Mouse (Mus musculus) kidney, adult 11 months (tissue): ENCODE results near the gene Rbfox3.

ENCODE experiments used
- DNase-seq: peaks from one replicate; pipeline ENCODE4 v3.0.0; 2022

Gene Rbfox3

DNA sequence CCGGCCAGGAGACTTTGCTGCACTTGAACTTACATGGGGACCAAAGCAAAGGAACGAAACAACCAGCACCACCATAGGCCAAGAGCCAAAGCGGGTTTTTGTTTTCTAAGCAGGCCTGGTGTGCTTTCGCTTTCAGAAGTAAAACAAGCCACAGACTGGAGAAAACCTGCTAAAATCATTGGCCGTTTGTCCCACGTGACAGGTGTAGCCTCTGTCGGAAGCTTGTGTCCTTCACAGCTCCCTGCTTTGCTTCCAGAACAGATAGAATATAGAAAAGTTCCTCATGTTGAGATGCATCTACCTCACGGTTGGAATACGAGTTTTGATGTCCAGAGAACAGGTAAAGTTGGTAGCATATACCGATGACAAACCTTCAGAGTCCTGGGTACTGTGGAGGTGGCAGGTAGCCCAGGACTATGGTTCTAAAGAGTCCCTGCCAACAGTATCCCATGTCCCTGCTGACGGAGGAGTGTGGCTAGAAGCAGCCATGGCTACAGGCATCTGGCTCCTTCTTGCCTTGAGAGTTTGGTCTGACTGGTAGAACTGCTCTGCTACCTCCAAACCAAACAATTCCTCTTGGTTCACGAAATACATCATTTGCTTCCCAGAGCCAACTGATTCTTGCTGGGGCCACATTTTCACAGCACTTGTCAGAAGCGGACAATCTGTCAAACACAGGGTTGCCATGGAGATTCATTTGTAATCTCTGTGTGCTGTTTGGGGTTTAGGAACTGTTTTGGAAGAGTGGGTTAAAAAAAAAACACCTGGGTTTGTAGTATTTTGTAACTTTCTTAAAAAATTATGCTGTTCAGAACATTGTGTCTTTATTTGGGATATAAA, 258.8 kb downstream of the Rbfox3 start:
- no peak for DNase-seq

DNA sequence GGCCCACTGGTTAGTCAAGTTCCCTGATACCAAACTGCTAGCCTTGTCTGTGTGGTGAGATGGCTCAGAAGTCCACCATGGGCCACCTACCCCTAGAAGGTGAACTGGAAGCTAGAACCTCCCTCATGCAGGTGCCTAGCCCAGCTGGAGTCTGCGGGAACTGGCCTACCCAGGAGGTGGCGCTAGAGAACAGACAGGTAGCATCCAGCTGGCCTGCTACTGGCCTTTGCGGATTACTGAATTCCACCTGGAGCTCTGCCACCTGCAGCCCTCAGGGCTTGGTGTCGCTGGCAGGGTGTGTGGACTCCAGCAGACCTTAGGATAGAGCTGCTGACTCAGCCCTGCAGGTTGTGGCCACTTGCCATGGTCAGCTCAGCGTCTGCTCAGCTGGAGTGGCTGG, 263.0 kb downstream of the Rbfox3 start:
- DNase-seq, result peak; percentile 75

DNA sequence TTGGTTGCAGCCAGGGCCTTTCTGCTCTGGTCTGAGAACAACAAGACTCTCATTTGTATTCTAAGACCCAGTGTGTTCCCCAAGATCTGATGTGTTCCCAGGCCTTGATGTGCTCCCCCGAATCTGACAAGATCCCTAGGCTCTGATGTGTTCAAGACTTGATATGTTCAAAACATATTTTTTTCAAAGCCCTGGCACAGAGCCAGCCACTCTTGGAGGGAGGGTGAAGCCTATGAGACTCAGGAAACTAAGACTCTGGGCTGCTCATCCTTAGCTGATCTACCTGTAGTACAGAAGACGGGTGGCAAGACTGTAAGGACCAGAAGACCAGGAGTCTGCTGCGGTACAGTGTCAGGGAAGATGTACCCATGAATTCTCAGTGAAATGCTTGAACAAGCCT, 264.5 kb downstream of the Rbfox3 start:
- no peak for DNase-seq

DNA sequence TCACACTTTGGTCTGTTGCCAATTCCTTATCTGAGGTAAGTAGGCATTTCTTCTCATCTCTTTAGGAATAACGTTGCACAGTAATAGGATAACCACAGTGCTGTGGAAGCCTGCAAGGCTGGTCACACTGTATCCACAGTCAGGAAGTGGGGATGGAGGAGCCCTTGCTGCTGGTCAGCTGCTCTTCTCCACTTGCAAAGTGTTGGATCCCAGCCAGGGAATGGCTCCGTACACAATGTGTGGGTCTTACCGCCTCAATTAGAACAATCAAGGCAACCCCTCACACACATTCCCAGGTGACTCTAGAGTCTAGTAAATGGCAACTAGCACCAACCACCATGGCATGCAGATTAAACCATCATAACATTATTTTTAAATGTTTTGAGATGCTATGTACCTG, 266.2 kb downstream of the Rbfox3 start:
- no peak for DNase-seq

- DNase-seq, result no peak
Observed at GRCm38 (mm10) chr11:118640706-118641105, 270.7 kb downstream of the Rbfox3 start.

DNA sequence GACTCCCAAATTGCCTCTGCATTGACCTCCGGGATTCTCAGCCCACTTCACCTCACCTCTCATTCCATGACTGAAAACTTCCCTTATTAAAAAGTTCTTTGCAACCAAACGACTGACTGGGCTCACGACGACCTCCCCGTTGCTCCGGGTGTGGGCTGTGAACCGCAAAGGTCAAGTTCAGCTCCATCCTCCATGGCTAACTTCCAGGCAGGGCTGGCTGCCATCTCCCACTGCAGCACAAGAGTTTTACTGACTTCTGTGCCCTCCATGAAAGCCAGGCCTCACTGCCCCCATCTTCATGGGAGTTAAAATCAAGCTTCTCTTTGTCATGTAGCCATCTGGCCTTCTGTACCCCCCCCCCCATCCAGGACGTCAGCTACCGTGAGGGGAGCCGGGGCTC, 273.7 kb downstream of the Rbfox3 start:
- DNase-seq, result peak; percentile 5

DNA sequence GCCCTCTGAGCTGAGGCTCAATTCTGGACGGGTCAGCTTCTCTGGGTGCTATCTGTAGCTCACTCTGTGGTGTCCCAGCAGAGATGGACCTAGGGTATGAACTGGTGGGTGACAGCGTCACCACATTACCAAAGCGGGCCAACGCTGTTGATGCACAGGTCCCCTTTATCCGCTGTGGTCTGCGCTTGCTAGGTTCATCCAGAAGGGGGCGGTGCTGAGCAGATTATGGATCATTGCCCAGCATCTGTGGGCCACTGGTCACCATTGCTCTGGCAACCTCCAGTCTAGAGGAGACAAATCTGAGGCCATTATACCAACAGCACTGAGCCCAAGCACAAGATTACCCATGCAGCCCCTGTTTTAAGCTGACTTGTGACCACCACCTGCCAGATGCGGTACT, 276.8 kb downstream of the Rbfox3 start:
- DNase-seq, result no peak

DNA sequence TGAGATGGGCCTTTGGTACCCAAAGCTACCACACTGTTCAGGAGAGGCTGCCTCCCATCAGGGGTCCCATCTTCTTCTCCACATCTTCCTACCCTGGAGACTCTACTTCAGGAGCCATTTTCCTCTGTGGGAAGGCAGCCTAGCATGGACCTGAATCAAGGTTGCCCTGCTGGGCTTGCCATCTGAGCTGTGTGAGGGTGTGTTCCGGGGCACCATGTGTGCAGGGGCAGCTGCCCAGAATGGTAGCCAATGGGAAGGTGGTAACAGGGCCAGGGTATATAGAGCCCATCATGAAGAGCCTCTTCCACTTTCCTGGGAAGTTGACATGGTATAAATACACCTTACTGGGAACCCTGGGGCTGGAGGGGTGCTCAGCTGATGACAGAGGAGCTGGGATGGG, 281.7 kb downstream of the Rbfox3 start:
- DNase-seq, result no peak

DNA sequence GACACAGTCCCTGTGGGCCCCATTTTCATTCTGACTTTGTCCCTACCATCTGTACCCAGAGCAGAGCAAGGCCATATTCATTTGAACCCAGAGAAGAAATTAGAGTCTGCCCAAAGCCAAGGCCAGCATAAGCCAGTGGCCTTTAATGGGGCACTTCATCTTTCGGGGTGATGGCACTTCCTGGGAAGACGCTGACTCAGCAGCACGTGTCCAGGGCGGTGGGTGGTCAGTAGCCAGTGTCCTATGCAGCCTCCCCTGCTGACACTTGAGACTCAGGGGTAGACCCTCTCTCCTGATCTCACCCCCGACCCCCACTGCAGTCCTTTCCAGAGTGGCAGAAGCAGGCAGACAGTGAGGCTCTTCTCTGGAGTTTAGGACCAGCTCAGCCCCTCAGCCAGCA, 283.9 kb downstream of the Rbfox3 start:
- no peak for DNase-seq

DNA sequence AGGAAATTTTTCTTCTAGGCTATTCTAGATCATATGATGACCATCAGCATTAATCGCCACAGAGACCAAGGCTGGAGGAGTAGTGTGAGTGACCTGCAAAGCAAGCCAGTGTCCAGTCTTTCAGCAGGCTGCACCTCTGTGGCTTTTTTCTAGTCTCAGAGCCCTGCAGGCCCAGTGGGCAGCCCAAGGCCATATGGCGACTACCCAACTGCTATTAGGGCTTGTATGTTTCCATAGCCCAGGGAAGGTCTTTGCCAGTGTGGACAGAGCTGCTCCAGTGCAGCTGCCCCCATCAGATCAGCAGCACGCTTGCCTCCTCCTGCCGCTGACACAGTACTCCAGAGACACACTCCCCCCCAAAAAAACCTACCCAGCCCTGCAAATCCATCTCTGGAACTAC, 290.5 kb downstream of the Rbfox3 start:
- no peak for DNase-seq

GRCm38 (mm10) chr11:118614126-118614525, 297.3 kb downstream of the Rbfox3 start:
- no peak for DNase-seq

- DNase-seq, result no peak
Observed at GRCm38 (mm10) chr11:118610128-118610527, 301.3 kb downstream of the Rbfox3 start.

DNA sequence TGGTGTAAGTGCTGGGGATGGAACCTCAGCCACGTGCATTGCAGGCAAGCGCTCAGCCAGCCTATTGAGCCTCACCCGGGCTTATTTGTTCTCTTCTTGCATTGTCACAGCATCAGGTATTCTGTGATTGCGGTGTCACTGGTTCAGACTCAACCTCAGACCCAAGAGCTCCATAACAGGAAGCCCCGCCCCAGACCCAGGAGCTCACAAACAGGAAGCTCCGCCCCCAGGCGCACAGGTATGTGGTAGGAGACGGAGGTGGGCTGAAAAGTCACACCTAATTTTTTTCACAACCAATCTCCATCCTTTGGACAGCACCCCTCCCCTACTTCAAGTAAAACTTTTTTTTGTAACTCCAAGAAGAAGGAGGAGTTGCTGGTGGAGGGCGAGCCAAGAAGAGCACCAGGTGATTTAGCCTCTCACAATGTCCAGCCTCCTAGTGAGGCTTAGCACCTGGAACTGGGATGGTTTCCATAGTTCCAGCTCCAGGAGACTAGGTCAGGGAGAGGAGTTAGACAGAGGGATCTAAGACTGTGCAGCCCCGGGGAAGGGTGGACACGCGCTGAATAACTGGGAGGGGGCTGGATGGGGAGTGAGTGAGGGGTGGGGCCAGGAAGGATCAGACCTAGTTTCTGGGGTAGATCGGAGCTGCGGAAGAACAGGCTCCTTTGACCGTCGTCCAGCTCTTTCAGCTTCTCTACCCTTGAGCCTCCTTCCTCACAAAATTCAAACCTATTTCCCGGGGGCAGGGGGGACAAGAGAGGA, 302.0 kb downstream of the Rbfox3 start:
- DNase-seq, result no peak

- no peak for DNase-seq
Observed at GRCm38 (mm10) chr11:118607927-118608326, 303.5 kb downstream of the Rbfox3 start.

DNA sequence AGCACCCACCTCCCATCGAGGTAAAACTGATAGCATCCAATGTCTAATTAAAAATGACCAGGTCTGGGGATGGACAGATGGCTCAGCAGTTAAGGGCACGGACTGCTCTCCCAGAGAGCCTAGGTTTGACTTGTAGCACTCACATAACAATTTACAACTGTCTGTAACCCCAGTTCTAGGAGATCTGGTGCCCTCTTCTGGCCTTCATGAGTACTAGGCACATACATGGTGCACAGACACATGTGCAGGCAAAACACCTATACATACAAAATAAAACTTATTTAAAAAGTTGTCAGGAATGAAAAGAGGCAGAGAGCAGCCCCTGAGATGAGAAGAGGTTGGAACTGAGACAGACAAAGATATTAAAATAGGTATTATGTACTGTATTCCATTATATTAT, 305.8 kb downstream of the Rbfox3 start:
- DNase-seq, result no peak

GRCm38 (mm10) chr11:118604206-118604605, 307.2 kb downstream of the Rbfox3 start:
- no peak for DNase-seq

- no peak for DNase-seq
Observed at GRCm38 (mm10) chr11:118603126-118603525, 308.3 kb downstream of the Rbfox3 start.

DNA sequence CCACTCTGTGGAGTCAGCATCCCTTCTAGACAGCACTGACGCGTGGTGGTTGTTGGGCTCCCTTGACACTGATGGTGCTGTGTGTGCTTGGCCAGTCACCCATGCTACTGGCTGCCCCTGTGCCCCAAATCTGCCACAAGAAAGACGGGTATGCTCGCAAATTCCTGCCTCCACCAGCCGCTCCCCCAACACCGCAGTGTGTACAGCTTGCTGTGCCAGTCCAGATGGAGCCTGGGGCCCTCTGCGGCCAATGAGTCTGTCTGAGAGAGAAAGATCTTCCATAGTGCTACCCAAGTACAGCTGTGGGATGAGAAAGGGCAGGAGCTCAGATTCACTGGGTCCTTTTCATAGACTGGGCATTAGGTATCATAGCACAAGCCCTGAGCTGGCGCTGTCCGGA, 309.9 kb downstream of the Rbfox3 start:
- no peak for DNase-seq

GRCm38 (mm10) chr11:118600168-118600567, 311.2 kb downstream of the Rbfox3 start:
- no peak for DNase-seq

DNA sequence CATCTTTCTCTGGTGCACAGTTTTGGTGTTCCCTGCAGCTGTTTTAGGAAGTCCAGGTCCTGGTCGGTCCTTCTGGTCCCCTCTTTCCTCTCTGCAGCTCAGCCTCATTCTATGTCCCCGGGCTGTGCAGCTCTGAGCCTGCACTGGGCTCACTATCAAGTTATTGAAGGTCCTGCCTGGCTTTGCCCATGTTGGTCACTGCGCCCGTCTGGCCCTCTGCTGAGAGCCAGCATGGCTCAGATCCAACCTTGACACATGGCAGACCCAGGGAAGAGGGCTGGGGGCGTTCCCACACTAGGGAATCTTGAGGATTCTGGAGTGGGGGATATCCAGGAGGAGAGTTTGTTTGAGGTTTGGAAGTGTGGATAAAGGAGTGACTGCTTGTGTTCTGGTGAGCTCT, 312.7 kb downstream of the Rbfox3 start:
- no peak for DNase-seq

DNA sequence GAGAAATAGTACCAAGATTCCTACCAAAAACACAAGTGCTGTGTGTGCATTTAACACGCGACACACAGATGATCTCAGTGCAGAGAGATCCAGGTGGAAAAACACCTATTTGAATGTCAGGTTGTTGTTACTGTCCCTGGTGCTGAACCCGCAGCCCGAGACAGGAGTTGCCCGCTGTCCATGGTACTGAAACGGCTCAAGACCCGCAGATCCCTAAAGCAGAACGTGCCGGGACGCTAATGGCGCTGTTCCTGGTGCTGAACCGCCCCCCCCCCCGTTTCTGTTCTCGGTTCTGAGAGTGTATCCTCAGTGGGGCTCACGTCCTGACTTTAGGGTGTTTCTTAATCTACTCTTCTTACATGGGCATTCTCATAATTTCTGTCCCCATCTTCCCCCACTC, 326.6 kb downstream of the Rbfox3 start:
- peak; percentile 52 for DNase-seq

DNA sequence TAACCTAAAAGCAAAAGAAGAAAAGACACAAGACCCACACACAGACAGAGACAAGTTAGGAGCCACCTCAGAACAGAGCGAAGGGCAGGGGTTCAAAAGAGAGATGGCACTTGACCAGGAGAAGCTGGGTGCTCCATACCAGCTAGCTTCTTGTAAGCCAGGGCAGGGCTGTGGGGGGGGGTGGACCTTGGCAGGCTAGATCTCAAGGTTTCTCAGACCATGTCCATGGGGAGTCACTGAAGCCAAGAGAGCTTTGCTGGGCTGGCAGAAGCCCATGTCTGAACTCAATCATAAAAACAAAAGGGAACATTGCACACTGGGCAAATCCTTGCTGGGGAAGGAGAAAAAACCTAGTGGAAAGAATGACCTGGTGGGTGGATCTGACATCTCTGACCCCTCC, 327.4 kb downstream of the Rbfox3 start:
- DNase-seq, result no peak

GRCm38 (mm10) chr11:118583573-118583972, 327.8 kb downstream of the Rbfox3 start:
- DNase-seq, result no peak

DNA sequence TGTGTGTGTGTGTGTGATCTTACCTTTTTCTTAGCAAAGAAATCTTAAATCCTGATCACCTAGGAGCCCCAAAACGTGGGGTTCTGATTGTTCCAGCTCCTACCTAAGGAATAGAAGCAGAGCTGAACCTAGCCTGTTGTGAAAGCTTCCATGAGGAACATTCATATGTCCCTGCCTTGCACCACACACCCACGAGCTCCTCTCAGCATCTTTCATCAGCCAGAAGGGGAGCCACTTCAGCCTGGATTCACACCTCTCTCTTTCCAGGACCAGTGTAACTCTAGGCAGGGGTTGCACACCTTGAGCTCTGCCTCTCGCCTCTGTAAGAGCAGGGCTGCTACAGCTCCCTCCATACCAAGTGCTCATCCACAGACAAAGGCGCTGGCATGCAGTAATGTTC, 330.4 kb downstream of the Rbfox3 start:
- DNase-seq, result no peak
